Mouse (Mus musculus) heart, embryonic 13.5 days (tissue): ENCODE data around the gene Taf11. TPM values are rescaled to one million over a fixed set of nuclear protein-coding genes. Genes with fewer than 3 reads are reported as not detected.
A peak's percentile ranks its signal among the peaks of the same experiment; 100 is the strongest.

Experiments
- ATAC-seq: fragments of 200-750 bp; cut with Nextera tagmentation; 2 replicates; pipeline ENCODE4 v1.8.0; 2017; ENCODE audit warnings: moderate TSS enrichment; ENCODE audit not compliant: insufficient number of reproducible peaks, low FRiP score, low TSS enrichment; ENCODE audit errors: extremely low read depth
- H3K27ac ChIP-seq: fragments of 300-500 bp; sonication (generic); replicated peaks from 2 replicates; pipeline ENCODE4 v1.5.1; 2015; ENCODE audit warnings: moderate library complexity, mild to moderate bottlenecking, inconsistent platforms
- H3K27me3 ChIP-seq: fragments of 300-500 bp; sonication (generic); replicated peaks from 2 replicates; pipeline ENCODE4 v1.6.1; 2015; ENCODE audit warnings: mild to moderate bottlenecking, inconsistent platforms
- H3K36me3 ChIP-seq: fragments of 300-500 bp; sonication (generic); 2 replicates; pipeline ENCODE4 v1.6.1; 2015; ENCODE audit warnings: mild to moderate bottlenecking, inconsistent platforms
- H3K4me1 ChIP-seq: fragments of 300-500 bp; sonication (generic); 2 replicates; pipeline ENCODE4 v1.6.1; 2015; ENCODE audit warnings: inconsistent platforms
- H3K4me2 ChIP-seq: fragments of 300-500 bp; sonication (generic); 2 replicates; pipeline ENCODE4 v1.6.1; 2015; ENCODE audit warnings: inconsistent platforms, mild to moderate bottlenecking, moderate library complexity
- H3K4me3 ChIP-seq: fragments of 300-500 bp; sonication (generic); 2 replicates; pipeline ENCODE4 v1.5.1; 2015; ENCODE audit warnings: moderate library complexity, mild to moderate bottlenecking, inconsistent platforms
- H3K9ac ChIP-seq: fragments of 300-500 bp; sonication (generic); 2 replicates; pipeline ENCODE4 v1.6.1; 2015; ENCODE audit warnings: inconsistent platforms, mild to moderate bottlenecking, moderate library complexity
- H3K9me3 ChIP-seq: fragments of 300-500 bp; sonication (generic); 2 replicates; pipeline ENCODE4 v1.6.1; 2016; ENCODE audit warnings: inconsistent platforms
- WGBS: fragments of 180-500 bp; shearing (Covaris S2); methylation state at CpG from one replicate; pipeline ENCODE4 v1.1.7; 2015; ENCODE audit warnings: mixed read lengths; 5-methylcytosine and 5-hydroxymethylcytosine counted together
- polyA plus RNA-seq: library from polyadenylated mRNA; unstranded; fragments of >200 nt; fragmentation: Nextera tagmentation; extraction: Ambion mirVana; gene quantifications from 2 replicates; pipeline ENCODE4 v1.2.1, GENCODE M21; 2015

The Taf11 gene
- polyA plus RNA-seq: 44.1 and 46.1 TPM in 2 replicates

DNA sequence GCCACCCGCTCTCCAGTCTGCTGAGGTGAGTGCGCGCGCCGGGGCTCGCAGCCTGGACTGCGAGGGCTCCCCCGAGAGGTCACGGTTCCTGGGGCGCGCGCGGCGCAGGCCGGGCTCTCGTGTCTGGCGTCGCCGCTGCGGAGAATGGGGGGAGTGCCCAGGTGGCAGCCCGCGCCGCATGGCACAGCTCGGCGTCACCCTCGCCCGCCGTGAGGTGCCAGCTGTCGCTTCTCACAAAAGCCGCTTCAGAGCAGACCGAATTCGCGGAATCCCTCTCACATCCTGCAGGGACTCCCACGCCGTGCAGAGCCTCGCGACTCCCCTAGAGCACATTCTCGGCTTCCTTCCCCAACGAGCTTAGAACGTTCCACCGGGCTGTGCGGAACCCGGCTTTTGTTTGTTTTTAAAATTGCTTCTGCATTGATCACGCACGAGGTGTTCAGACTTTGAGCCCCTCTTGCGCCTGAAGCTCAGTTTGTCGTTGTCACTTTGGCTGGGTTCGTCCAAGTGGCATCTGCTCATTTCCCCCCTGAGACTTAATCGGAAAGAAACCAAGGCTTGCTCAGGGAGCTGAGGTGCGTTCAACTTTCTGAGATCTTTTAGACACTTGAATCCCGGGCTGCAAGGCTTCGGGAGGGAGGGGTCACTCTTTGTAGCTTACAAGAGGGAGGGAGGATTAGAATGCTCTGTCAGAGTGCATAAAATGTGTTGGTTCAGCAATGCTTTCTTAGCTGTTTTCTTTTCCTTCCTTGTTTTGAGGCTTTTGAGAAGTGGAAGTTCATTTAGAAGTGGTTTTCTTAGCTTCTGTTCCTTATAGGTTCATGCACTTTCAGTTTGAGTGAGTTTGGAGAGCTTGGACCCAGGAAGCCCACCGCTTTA lies at the start of gene Taf11:
Gene Taf11, minus strand, starts transcription at position 223 of the 879 bp plus-strand sequence.
- H3K9ac ChIP-seq: peak within 1 kb of the TSS; percentile 96
- H3K4me1 ChIP-seq: peaks cover 34% of the 10 kb centered on the region
- peak within 1 kb of the TSS; percentile 97 for H3K4me3 ChIP-seq
- H3K27me3 ChIP-seq: no peaks in the 10 kb centered on the region
- H3K27ac ChIP-seq: peak within 1 kb of the TSS; percentile 88
- 2% methylated on average over 53 of the region's 53 CpGs for WGBS
- H3K9me3 ChIP-seq: no peaks in the 10 kb centered on the region
- peak within 1 kb of the TSS; percentile 99 for H3K4me2 ChIP-seq
- H3K36me3 ChIP-seq: peaks cover 15% of the 10 kb centered on the region
- ATAC-seq: peak; percentile 48; the same call in 1 of the 2 replicates

DNA sequence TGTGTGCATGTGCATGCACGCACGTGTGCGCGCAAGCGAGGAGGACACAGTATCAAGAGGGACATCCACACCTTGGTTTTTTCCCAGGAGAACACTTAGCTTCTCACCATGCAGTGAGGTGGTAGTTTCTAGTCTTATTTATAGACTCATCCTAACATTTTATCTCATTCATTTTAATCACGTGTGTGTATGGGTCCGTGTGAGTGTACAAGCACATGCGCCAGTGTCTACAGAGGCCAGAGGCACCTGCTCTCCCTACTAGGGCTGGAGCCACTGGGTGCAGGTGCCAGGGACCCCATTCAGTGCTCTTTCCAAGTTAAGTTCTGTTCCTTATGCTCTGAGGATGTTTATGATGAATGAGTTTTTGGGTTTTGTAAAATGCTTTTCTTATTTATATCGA lies 48.0 kb upstream of the Taf11 start:
- ATAC-seq: no peak
- no peak overlapping the region for H3K4me3 ChIP-seq
- no peaks in the 10 kb centered on the region for H3K36me3 ChIP-seq
- WGBS: 82% methylated on average over 9 of the region's 9 CpGs
- H3K4me2 ChIP-seq: no peak overlapping the region
- H3K9me3 ChIP-seq: no peaks in the 10 kb centered on the region
- no peak overlapping the region for H3K27ac ChIP-seq
- no peaks in the 10 kb centered on the region for H3K27me3 ChIP-seq
- H3K9ac ChIP-seq: no peak overlapping the region
- peaks cover 22% of the 10 kb centered on the region for H3K4me1 ChIP-seq

DNA sequence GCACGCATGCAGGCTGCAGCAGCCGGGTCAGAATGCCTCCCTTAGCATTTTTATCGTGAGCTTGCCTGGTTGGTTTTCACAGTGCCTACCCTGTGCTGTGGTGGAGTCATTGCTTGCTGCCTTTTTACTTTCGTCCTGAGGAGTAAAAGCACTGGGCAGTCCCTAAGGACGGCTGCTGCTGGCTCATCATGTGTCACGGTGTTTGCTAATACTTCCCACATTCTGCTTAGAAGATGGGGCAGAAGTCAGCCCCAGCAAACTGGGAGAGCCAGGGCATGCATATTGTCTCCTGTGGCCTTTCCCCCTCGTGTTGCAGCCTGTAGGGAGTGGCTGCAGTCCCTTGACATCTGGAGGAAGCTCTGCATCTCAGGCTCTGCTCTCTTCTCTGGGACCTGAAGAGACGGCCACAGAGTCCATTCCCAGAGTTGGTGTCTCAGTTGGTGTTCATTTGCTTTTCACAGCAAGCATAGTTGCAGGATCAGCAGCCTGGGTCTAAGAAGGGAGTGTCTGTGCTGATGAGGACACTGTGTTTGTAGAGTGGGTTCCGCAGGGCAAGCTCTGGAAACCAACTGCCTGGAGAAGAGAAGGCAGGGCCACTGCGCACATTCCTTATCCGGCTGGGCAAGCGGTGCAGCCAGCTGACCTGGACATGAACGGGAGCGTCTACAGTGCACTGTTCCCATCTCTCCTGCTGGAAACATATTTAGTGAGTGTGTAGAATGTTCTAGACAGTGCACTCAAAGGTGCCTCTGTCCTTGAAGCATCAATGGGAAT lies 45.2 kb upstream of the Taf11 start:
- H3K9ac ChIP-seq: no peak overlapping the region
- H3K9me3 ChIP-seq: no peaks in the 10 kb centered on the region
- H3K36me3 ChIP-seq: no peaks in the 10 kb centered on the region
- 0 out of 2 replicates have a peak overlapping the region, but pooled peaks have one; percentile 1 for H3K27ac ChIP-seq
- no peak overlapping the region for H3K4me2 ChIP-seq
- H3K4me3 ChIP-seq: no peak overlapping the region
- peaks cover 15% of the 10 kb centered on the region for H3K4me1 ChIP-seq
- WGBS: 63% methylated on average over 14 of the region's 14 CpGs
- no peak for ATAC-seq
- no peaks in the 10 kb centered on the region for H3K27me3 ChIP-seq

DNA sequence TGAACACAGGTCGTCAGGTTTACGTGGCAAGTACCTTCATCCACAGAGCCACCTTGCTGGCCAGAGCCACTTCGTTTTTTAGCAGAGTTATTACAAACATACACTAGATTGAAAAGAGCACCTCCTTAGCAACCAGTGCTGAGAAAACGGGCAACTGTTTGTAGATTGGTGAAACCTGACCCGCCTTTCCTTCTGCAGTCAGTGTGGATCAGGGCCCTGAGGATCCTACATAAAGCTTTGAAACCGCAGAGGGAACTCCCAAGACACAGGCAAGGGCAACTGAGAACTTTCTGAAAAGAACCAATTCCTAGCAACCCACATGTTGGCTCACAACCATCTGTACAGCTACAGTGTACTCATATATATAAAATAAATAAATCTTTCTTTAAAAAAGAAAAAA lies 43.5 kb upstream of the Taf11 start:
- no peaks in the 10 kb centered on the region for H3K36me3 ChIP-seq
- H3K4me2 ChIP-seq: no peak overlapping the region
- H3K27me3 ChIP-seq: no peaks in the 10 kb centered on the region
- no peak for ATAC-seq
- peaks cover 15% of the 10 kb centered on the region for H3K4me1 ChIP-seq
- H3K27ac ChIP-seq: no peak overlapping the region
- no peak overlapping the region for H3K9ac ChIP-seq
- 77% methylated on average over 6 of the region's 6 CpGs for WGBS
- no peak overlapping the region for H3K4me3 ChIP-seq
- no peaks in the 10 kb centered on the region for H3K9me3 ChIP-seq

DNA sequence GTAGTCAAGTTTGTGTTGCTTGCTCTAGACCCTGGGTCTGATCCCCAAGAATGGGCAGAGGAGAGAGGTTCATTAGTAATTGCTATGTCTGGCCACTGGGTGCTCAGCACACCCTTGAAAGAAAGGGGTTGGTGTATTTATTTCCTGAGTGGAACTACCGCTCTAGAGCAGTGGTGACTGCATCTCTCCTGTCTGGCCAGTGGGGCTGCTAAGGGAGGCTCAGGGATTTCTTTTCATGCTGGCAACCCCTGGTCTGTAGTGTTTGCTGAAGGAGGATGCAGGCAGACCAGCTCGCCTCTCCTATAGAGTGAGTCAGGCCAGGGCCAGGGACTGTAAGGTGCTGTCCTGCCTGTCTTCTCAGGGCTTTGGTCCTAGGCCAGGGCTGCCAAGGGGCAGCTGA lies 37.5 kb upstream of the Taf11 start:
- no peak overlapping the region for H3K4me3 ChIP-seq
- H3K27ac ChIP-seq: peak overlapping the region; percentile 77; the same call in 1 of the 2 replicates
- H3K9ac ChIP-seq: 0 out of 2 replicates have a peak overlapping the region, but pooled peaks have one; percentile 14
- ATAC-seq: no peak
- H3K9me3 ChIP-seq: no peaks in the 10 kb centered on the region
- WGBS: 79% methylated on average over 2 of the region's 2 CpGs
- H3K27me3 ChIP-seq: no peaks in the 10 kb centered on the region
- peaks cover 27% of the 10 kb centered on the region for H3K4me1 ChIP-seq
- H3K36me3 ChIP-seq: no peaks in the 10 kb centered on the region
- H3K4me2 ChIP-seq: no peak overlapping the region

DNA sequence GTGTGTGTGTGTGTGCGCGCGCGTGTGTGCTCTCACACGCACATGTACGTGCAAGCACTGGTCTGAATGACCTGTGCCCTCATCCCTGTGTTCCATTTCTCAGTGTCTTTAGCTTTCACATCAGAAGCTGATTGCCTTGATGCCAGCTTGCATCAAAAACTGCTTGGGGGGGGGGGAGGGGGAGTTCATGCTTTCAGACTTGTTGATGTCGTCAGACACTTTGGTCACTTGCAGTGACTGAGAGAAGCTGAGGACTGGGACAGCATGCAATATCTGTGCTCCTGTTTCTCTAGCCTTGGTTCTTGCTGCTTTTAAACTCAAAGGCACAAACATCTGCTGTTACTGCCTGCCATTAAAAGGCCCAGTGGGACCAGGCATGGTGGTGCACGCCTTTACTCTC lies 36.7 kb upstream of the Taf11 start:
- H3K36me3 ChIP-seq: no peaks in the 10 kb centered on the region
- H3K27me3 ChIP-seq: no peaks in the 10 kb centered on the region
- H3K9ac ChIP-seq: peak overlapping the region; percentile 40; the same call in 1 of the 2 replicates
- H3K27ac ChIP-seq: peak overlapping the region; percentile 77
- ATAC-seq: no peak
- H3K9me3 ChIP-seq: no peaks in the 10 kb centered on the region
- no peak overlapping the region for H3K4me2 ChIP-seq
- peaks cover 35% of the 10 kb centered on the region for H3K4me1 ChIP-seq
- H3K4me3 ChIP-seq: no peak overlapping the region
- WGBS: 81% methylated on average over 8 of the region's 8 CpGs

DNA sequence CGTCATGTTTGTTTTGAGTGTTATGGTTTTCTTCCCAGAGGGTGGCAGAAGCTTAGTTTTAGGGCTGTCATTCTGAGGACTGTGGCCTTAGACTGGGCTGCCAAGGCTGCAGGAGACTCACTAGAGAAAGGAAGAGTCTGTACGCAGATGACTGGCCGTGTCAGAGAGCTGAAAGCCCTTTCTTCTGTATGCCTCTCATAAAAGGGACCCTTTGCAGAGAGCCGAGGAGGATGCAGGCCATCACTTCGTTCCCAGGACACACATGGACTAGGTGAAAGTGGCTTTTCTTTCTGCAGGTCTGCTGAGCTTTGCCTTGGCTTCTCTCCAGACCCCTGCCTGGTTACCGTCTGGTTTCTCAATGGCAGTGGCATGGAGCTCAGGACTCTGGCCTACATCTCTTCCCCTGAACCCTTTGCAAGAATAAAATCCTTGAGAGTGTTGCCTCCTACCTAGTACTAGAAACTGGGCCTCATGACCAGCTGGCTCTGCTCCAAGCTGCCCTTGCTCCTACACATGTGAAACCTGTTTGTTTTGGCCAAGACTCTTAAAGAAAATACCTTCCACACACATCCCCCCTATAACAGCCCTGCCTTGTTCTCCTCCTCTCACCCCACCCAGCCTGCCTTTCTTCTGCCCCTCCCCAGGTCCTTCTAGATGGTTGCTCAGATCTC lies 36.0 kb upstream of the Taf11 start:
- Histone ChIP-seq H3K4me2 (no peak overlapping the region), H3K27ac (peak overlapping the region; percentile 77), H3K4me3 (no peak overlapping the region), H3K4me1 (peaks cover 42% of the 10 kb centered on the region), H3K27me3 (no peaks in the 10 kb centered on the region), H3K9ac (peak overlapping the region; percentile 45; the same call in 1 of the 2 replicates), H3K9me3 (no peaks in the 10 kb centered on the region), H3K36me3 (no peaks in the 10 kb centered on the region)
- 41% methylated on average over 6 of the region's 6 CpGs for WGBS
- ATAC-seq: peak; percentile 48; the same call in 1 of the 2 replicates

DNA sequence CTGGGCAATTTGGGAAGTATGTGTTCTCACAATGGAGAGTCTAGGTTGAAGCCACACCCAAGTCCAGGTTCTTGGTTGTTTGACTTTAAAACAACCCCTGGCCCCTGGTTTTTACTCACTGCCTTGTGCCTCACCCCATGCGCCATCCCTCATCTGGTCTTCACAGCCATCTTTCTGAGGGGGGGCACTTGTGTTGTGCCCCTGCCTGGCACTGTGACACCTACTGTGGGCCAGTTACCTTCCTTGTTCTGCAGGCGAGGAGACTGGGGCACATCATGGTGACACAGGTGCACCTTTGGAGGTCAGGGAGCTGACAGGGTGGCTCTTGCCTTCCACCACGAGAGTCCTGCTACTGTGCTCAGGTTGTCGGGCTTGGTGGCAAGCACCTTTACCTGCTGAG lies 32.5 kb upstream of the Taf11 start:
- Histone ChIP-seq H3K27ac (no peak overlapping the region), H3K9me3 (no peaks in the 10 kb centered on the region), H3K4me3 (no peak overlapping the region), H3K27me3 (no peaks in the 10 kb centered on the region), H3K4me2 (no peak overlapping the region), H3K36me3 (no peaks in the 10 kb centered on the region), H3K4me1 (peaks cover 75% of the 10 kb centered on the region), H3K9ac (no peak overlapping the region)
- 82% methylated on average over 4 of the region's 4 CpGs for WGBS
- no peak for ATAC-seq

DNA sequence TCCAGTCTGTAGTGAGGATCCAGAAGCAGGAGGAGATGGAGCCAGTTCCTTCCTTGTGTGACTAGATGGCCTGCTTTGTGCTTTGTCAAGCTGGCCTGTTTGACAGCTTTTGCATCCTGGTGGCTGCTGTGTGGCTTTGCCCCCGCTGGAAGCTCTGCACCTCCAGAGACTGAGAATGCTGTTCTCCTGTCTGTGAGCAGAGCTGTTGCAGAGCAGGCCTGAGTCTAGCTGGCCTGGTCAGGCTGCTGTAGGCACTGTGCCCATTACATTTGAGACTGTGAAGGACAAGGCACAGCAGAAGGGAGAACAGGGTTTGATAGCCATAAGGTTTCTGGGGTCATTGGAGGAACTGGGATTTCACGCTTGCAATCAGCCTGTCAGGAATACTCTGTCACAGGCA lies 32.1 kb upstream of the Taf11 start:
- no peak overlapping the region for H3K4me2 ChIP-seq
- H3K9me3 ChIP-seq: no peaks in the 10 kb centered on the region
- no peak overlapping the region for H3K4me3 ChIP-seq
- H3K36me3 ChIP-seq: no peaks in the 10 kb centered on the region
- H3K27ac ChIP-seq: 0 out of 2 replicates have a peak overlapping the region, but pooled peaks have one; percentile 5
- no peak overlapping the region for H3K9ac ChIP-seq
- ATAC-seq: no peak
- peaks cover 75% of the 10 kb centered on the region for H3K4me1 ChIP-seq
- WGBS: 52% methylated on average over 2 of the region's 2 CpGs
- H3K27me3 ChIP-seq: no peaks in the 10 kb centered on the region

DNA sequence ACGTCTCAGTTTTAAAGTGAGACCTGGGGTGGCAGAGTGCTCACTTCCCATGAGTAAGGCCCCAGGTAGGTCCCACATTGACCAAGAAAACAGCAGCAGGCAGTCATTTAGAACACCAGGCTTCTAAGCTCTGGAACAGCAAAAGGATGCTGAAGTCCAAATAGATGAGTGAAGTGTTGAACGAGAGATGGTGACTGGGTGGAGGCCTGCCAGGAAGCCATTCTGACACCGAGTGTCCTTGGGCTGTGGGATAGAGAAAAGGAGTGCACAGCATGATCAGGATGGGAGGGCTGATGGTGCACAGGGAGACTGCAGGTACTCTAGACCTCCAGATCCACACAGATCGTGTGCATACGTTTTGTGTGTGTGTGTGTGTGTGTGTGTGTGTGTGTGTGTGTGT lies 31.5 kb upstream of the Taf11 start:
- H3K36me3 ChIP-seq: no peaks in the 10 kb centered on the region
- 66% methylated on average over 5 of the region's 5 CpGs for WGBS
- peaks cover 74% of the 10 kb centered on the region for H3K4me1 ChIP-seq
- no peak overlapping the region for H3K4me3 ChIP-seq
- H3K27me3 ChIP-seq: no peaks in the 10 kb centered on the region
- H3K9ac ChIP-seq: no peak overlapping the region
- H3K27ac ChIP-seq: no peak overlapping the region
- H3K9me3 ChIP-seq: no peaks in the 10 kb centered on the region
- H3K4me2 ChIP-seq: no peak overlapping the region
- no peak for ATAC-seq

DNA sequence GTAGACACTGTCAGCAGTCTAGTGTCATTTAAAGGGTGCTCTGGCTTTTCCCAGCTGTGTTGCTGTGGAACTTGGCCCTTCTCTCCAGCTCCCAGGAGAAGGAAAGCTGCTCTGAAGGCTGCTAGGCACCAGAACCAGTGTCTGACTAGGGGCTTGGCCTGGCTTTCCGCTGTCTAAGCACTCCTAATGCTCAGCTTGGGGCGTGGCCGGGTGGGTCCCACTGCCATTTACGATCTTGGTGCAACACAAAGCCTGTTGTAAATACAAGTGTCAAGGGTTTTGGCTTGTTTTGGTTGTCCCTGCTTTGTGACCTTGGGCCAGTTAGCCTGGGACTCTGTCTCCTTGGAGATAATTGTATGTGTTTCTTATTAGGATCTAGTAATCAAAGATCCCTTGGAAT lies 30.7 kb upstream of the Taf11 start:
- Histone ChIP-seq H3K4me1 (peaks cover 68% of the 10 kb centered on the region), H3K27ac (peak overlapping the region; percentile 46), H3K4me2 (no peak overlapping the region), H3K36me3 (no peaks in the 10 kb centered on the region), H3K27me3 (no peaks in the 10 kb centered on the region), H3K9ac (peak overlapping the region; percentile 8; the same call in 1 of the 2 replicates), H3K9me3 (no peaks in the 10 kb centered on the region), H3K4me3 (no peak overlapping the region)
- no peak for ATAC-seq
- WGBS: 77% methylated on average over 4 of the region's 4 CpGs
